Mouse (Mus musculus): ENCODE data around the gene Ces2f. TPM values are rescaled to one million over a fixed set of nuclear protein-coding genes. Genes with fewer than 3 reads are reported as not detected.
"Not testable (repeated sequence)": the region's sequence is repeated elsewhere in the genome, so short reads cannot be mapped to it uniquely, and the experiment has no call there.

The Ces2f gene
- 0.09 and 0.41 TPM in 2 replicates for polyA plus RNA-seq (2015; fragmentation: Nextera tagmentation; extraction: Ambion mirVana)

GRCm38 (mm10) chr8:104947056-104947455 is at the start of gene Ces2f:
Gene Ces2f, plus strand, starts transcription at chr8:104947356.
- no peak for DNase-seq (ENCODE audit: low spot score)

- DNase-seq (ENCODE audit: low spot score): no peak
Observed at GRCm38 (mm10) chr8:104901746-104902145, 45.4 kb upstream of the Ces2f start.

- DNase-seq (ENCODE audit: low spot score): no peak
Observed at GRCm38 (mm10) chr8:104907111-104907510, 40.0 kb upstream of the Ces2f start.

GRCm38 (mm10) chr8:104909021-104909420 is 38.1 kb upstream of the Ces2f start:
- DNase-seq (ENCODE audit: low spot score): not testable (repeated sequence)

GRCm38 (mm10) chr8:104909651-104910050 is 37.5 kb upstream of the Ces2f start:
- DNase-seq (ENCODE audit: low spot score): not testable (repeated sequence)

GRCm38 (mm10) chr8:104925972-104926596 is 21.1 kb upstream of the Ces2f start, which contains the start of gene Ces2e:
Gene Ces2e, plus strand, starts transcription at chr8:104926260.
- DNase-seq (ENCODE audit: low spot score): no peak

GRCm38 (mm10) chr8:104927301-104927700 is 19.9 kb upstream of the Ces2f start:
- no peak for DNase-seq (ENCODE audit: low spot score)

- no peak for DNase-seq (ENCODE audit: low spot score)
Observed at GRCm38 (mm10) chr8:104944665-104945064, 2.5 kb upstream of the Ces2f start.

GRCm38 (mm10) chr8:104949031-104949430 is 1.9 kb downstream of the Ces2f start:
- no peak for DNase-seq (ENCODE audit: low spot score)

GRCm38 (mm10) chr8:104961537-104961961 is 14.4 kb downstream of the Ces2f start, which contains the start of gene Ces2g:
Gene Ces2g, plus strand, starts transcription at chr8:104961718.
- no peak for DNase-seq (ENCODE audit: low spot score)

- DNase-seq (ENCODE audit: low spot score): no peak
Observed at GRCm38 (mm10) chr8:104962229-104962901, 15.2 kb downstream of the Ces2f start.

GRCm38 (mm10) chr8:104963375-104963894 is 16.3 kb downstream of the Ces2f start:
- DNase-seq (ENCODE audit: low spot score): no peak

GRCm38 (mm10) chr8:104984126-104984525 is 37.0 kb downstream of the Ces2f start:
- DNase-seq (ENCODE audit: low spot score): no peak

GRCm38 (mm10) chr8:104984942-104985341 is 37.8 kb downstream of the Ces2f start:
- DNase-seq (ENCODE audit: low spot score): no peak

GRCm38 (mm10) chr8:104998191-104998590 is 51.0 kb downstream of the Ces2f start:
- DNase-seq (ENCODE audit: low spot score): no peak

- DNase-seq (ENCODE audit: low spot score): no peak
Observed at GRCm38 (mm10) chr8:104999183-104999582, 52.0 kb downstream of the Ces2f start.

- no peak for DNase-seq (ENCODE audit: low spot score)
Observed at GRCm38 (mm10) chr8:105000586-105000985, 53.4 kb downstream of the Ces2f start, which contains the start of gene Ces2h. Gene Ces2h, plus strand, starts transcription at chr8:105000853.

Other genes starting within 250 kb of the Ces2f start
- 0.12 and 0.15 TPM in 2 replicates for gene Ces2a, start 213.4 kb upstream of the Ces2f start, polyA plus RNA-seq (2015; fragmentation: Nextera tagmentation; extraction: Ambion mirVana)
- 0.26 TPM in 1 of 2 replicates, not detected in the other for gene Ces2b, start 115.8 kb upstream of the Ces2f start, polyA plus RNA-seq (2015; fragmentation: Nextera tagmentation; extraction: Ambion mirVana)
- gene Ces2c, start 100.3 kb upstream of the Ces2f start, polyA plus RNA-seq (2015; fragmentation: Nextera tagmentation; extraction: Ambion mirVana): 0.49 and 0.56 TPM in 2 replicates
- 0.13 and 0.35 TPM in 2 replicates for gene Ces2e, start 21.1 kb upstream of the Ces2f start, polyA plus RNA-seq (2015; fragmentation: Nextera tagmentation; extraction: Ambion mirVana)
- gene Ces2g, start 14.4 kb downstream of the Ces2f start, polyA plus RNA-seq (2015; fragmentation: Nextera tagmentation; extraction: Ambion mirVana): 0.68 and 1.0 TPM in 2 replicates
- gene Ces2h, start 53.5 kb downstream of the Ces2f start, polyA plus RNA-seq (2015; fragmentation: Nextera tagmentation; extraction: Ambion mirVana): not detected in 2 replicates
- gene Ces3a, start 101.2 kb downstream of the Ces2f start, polyA plus RNA-seq (2015; fragmentation: Nextera tagmentation; extraction: Ambion mirVana): 0.07 TPM in 1 of 2 replicates, not detected in the other
- gene Ces3b, start 136.4 kb downstream of the Ces2f start, polyA plus RNA-seq (2015; fragmentation: Nextera tagmentation; extraction: Ambion mirVana): not detected in 2 replicates
- 0.06 and 0.14 TPM in 2 replicates for gene Ces4a, start 184.4 kb downstream of the Ces2f start, polyA plus RNA-seq (2015; fragmentation: Nextera tagmentation; extraction: Ambion mirVana)
- 68.5 and 77.3 TPM in 2 replicates for gene Cbfb, start 223.3 kb downstream of the Ces2f start, polyA plus RNA-seq (2015; fragmentation: Nextera tagmentation; extraction: Ambion mirVana)